Mouse (Mus musculus) ES-CJ7 (cell line): Measurements from ENCODE around the gene Grem1.

Experiments
- DNase-seq: peaks from one replicate; pipeline ENCODE4 v3.0.0; 2011; ENCODE audit warnings: low read depth, low spot score

Grem1 gene

DNA sequence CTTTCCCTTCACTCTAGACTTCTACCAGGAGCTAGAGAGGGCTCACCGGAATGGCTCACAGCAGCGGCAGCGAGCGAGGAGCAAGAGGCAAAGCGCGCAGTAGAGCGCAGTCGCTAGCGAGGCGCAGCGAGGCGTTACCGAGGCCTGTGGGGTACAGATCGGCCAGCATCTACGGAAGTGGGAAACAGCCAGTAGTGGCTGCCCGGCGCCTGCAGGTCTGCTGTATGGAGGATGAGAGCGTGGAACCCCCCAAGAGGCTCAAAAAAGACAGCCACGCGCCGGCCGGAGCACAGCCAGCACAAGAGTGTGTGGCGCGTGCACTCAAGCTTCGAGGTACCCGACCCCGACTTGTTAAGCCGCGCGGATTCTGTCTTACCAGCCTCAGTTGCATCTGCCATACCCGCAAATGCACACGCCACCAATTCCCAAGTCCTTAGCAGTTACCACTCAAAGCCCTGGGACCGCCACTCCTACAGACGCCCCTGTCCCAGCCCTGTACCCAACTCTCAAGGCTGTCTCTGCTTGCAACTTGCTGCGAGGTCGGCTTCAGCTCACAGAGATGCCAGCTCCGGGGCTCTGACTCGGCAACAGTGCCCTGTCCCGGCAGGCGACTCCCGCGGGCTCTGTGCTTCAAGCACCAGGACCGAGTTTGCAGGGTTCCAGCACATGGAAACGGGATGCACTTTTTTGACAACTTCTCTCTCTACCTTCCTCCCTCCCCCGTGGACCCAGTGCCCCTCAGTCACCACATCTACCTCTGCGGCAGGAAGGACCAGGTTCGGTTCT is 728 bp downstream of the Grem1 start:
- DNase-seq = peak; percentile 40

DNA sequence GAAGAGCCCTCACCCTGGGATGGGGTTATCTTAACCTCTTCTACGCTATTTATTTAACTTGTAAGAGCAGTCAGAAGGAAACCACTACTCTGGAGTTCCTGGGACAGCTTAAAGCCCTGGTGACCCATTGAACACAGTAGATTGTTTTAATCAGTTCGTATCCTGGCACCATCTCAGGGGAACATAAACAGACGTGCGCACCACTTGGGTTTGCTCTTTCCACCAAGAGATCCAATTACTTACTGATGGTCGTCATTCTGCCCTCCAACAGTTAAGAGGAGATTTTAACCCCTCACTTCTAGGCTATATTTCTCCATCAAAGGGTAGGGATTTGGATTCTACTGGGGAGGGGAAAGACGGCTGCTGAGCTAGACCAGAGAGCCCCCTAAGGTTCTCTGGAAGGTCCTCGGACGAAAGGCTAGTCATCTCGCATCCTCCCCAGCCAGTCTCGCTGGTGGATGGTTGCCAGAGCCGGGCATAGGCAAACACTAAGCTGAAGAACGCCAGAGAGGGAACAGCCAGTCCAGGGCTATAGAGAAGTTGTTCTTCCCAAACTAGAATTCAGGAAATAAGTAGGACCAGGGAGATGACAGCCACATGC is 1.4 kb downstream of the Grem1 start:
- no peak for DNase-seq

DNA sequence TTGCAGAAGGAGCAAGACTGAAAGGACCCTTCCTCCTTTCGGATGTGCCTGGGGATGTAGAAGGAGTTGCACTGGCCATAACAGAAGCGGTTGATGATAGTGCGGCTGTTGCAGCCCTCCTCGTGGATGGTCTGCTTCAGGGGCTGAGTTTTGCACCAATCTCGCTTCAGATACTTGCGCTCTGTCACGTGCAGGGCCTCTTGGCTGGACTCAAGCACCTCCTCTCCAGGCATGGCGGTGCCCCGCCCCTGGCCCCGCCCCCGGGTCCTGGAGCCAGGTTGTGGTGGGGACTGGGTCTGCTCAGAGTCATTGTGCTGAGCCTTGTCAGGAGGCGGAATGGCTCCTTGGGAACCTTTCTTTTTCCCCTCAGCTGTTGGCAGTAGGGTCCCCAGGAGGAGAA is 8.7 kb downstream of the Grem1 start:
- peak; percentile 75 for DNase-seq

DNA sequence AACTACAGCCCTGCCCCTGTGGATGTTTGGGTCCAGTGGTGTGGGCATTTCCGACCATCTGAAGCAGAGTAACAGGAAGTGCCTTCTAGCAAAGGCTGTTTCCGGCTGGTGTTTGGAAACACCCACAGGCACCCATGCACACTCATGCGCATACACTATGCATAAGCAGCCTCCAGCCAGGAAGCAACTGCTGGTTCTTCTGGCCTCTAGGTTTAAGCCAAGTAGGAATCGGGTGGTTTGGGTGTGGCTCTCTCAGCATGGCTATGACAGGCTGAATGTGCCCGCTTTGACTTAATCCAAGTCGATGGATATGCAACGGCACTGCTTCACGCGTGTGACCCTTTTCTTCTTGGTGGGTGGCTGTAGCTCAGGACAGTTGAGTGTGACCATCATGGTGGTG is 9.1 kb downstream of the Grem1 start:
- peak; percentile 55 for DNase-seq

DNA sequence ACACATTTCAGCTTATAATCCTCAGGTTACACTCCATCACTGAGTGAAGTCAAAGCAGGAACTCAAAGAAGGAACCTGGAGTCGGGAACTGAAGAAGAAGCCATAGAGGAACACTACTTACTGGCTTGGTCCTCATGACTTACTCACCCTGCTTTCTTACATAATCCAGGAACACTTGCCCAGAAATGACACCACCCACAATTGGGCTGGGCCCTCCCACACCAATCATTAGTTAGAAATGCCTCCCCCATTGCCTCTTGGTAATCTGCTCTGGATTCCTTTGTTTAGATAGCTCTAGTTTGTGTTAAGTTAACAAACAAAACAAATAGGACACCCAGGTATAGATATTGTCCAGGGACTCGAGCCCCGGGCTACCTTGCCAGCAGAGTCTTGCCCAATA is 29.9 kb downstream of the Grem1 start:
- DNase-seq = peak; percentile 16

DNA sequence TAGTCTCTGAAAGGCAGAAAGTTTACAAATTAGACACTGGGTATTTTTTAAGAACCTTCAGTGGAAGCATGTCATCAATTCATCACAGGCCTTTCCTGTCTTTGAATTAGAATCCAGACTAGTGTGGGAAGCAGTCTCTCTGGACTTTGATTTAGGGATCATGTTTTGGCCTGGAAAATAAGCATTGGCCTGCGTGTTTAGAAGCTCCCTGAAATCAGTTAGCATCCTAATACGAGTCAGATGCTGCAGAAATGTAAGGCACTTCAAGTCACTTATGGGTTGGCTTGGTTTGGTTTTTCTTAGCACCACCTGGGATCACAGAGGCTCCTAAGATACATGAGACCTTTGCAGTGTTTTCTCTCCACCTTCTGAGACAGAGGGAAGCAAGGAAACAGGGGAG is 43.6 kb downstream of the Grem1 start:
- no peak for DNase-seq

DNA sequence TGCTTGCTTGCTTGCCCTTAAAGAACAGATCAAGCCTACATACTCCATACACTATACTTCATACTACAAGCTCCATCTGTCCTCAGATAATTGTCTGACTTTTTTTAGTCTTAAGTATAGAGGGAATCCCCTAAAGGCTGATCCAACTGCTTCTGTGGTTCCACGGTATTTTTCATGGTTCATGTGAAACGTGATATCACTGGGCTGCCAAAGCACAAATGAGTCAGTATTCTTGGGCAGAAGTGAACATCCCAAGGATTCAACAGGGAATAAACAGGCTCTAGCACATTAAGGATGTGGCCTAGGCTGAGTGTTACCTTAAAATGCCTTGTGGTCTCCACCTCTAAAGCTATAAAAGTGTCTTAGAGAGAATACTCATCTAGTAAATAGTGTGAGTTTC is 45.0 kb downstream of the Grem1 start:
- DNase-seq = no peak

DNA sequence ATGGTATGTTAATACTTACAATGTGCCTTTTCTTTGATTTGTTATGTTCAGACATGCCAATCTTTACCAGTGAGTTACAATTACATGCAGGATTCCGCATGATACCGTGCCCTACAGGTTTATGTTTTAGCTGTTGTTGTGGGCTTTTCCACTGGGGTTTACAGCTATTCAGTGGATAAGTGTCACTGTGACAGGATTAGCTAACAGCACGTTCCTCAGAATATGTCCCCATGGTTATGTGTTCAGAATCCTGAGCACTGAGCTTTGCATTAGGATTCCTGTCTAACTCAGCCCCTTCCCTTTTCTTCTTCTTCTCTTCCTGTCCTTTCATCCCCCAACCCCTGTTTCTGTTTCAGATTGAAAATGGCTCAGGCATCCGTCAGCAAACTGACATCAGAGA is 50.9 kb downstream of the Grem1 start:
- DNase-seq = no peak

DNA sequence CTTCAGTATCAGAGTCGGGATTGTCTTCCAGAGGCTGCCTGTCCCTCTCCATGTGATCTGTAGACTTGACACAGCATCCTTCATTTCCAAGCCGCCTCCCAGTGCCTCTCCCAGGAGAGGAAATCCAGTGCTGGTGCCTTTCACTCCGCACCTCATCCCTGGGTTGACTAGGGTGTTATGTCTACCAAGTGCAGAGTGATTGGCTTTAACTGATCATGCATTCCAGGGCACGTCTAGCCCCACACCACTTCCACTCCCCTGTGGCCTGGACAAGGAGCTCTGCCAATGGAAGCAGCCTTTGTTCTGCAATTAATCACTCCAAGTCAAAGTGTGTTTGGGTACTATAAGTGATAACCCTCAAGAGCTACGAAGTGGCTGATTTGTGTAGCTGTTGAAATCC is 56.9 kb downstream of the Grem1 start:
- DNase-seq = no peak

DNA sequence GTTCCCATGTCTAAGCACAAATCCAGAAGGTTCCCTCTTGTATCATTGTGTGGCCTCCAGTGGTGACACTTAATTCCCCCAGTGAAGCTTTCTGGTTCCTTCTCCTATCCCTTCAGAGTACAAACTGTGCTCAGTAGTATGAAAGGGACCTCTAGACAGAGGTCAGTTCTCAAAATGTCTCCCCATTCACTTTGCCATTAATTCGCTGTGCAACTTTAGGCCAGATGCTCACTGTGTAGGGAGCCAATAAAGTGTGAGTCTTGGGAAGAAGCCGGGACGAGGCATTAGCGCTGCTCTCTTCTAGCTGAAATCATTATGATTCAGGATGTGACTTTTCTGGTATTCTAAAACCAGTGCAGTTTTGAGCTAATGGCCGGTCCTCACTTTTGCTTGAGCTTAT is 61.8 kb downstream of the Grem1 start:
- DNase-seq = no peak

DNA sequence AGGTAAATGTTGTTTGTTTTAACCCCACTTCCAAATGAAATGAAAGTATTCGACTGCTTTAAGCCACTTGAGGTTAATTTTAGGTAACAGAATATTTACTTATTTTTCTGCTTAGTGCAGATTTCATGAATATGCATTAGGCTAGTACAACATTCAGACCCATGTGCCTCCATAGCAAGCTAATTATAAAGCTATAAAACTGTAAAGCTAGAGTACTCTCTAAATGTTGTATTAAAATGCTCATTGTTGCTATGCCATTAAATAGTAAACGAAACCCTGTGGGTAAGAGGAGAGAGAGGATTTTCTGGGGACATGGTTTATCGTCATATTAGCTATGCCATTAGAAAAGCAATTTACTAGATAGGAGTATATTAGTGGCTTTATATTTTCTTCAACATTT is 62.2 kb downstream of the Grem1 start:
- DNase-seq = no peak
